Mouse (Mus musculus): Measurements from ENCODE around the gene Mpzl2. TPM values are rescaled to one million over a fixed set of nuclear protein-coding genes. Genes with fewer than 3 reads are reported as not detected.
"Not testable (repeated sequence)": the region's sequence is repeated elsewhere in the genome, so short reads cannot be mapped to it uniquely, and the experiment has no call there.

Mpzl2 gene
- polyA plus RNA-seq, 1 experiment from 2014 or later = not detected

- WGBS (ENCODE audit: missing documents) = 26% methylated on average over 2 of the region's 2 CpGs
- Histone ChIP-seq H3K27ac (no peak overlapping the region), H3K79me2 (ENCODE audit: inconsistent target) (no peaks in the 10 kb centered on the region), H3K4me3 (ENCODE audit: inconsistent target) (no peak overlapping the region), H3K36me3 (ENCODE audit: inconsistent target) (no peaks in the 10 kb centered on the region)
Observed at GRCm38 (mm10) chr9:45014879-45015278, 24.7 kb upstream of the Mpzl2 start.

- H3K4me3 ChIP-seq (ENCODE audit: inconsistent target) = no peak overlapping the region
- WGBS (ENCODE audit: missing documents) = 75% methylated on average over 3 of the region's 3 CpGs
- no peak overlapping the region for H3K27ac ChIP-seq
- no peaks in the 10 kb centered on the region for H3K79me2 ChIP-seq (ENCODE audit: inconsistent target)
- no peaks in the 10 kb centered on the region for H3K36me3 ChIP-seq (ENCODE audit: inconsistent target)
Observed at GRCm38 (mm10) chr9:45015841-45016240, 23.8 kb upstream of the Mpzl2 start.

DNA sequence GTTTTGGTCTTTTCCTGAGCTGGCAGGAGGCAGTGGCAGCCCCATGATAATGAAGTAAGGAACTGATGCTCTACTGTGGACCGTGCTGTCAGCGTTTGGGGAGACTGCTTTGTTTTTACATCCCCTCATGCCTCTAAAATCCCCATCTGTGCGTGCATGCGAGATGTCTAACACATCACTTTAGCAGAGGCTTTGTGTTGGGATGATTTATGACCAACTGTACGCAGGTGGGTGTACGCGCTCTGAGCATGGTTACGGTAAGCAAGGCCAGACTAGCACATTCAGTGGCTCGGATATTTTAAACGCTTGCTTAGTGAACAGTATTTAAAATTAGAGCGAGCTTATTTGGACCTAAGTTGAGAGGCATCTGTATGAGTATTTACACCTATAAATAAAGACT is 21.6 kb upstream of the Mpzl2 start:
- Histone ChIP-seq H3K27ac (no peak overlapping the region), H3K36me3 (ENCODE audit: inconsistent target) (no peaks in the 10 kb centered on the region), H3K79me2 (ENCODE audit: inconsistent target) (no peaks in the 10 kb centered on the region), H3K4me3 (ENCODE audit: inconsistent target) (no peak overlapping the region)
- WGBS (ENCODE audit: missing documents) = 81% methylated on average over 11 of the region's 11 CpGs

DNA sequence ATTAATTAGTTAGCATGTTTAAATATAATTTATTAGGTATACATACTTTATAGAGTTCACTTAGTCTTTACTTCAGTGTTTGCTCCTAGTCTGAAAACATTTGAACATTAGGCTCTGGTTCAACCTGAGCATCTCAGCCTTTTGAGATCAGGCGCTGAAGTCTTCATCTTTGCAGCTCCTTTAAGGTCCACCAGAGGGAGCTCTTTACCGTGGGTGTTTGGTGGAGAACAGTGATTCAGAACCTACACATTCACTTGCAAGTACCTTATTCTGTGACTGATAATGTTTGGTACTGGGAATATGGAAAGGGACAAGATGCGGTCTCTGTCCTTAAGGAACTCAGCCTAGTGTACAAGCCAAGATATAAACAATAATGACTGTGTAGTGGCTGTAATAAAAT is 16.8 kb upstream of the Mpzl2 start:
- H3K79me2 ChIP-seq (ENCODE audit: inconsistent target) = no peaks in the 10 kb centered on the region
- no peak overlapping the region for H3K27ac ChIP-seq
- no peak overlapping the region for H3K4me3 ChIP-seq (ENCODE audit: inconsistent target)
- H3K36me3 ChIP-seq (ENCODE audit: inconsistent target) = no peaks in the 10 kb centered on the region
- 4% methylated on average over 3 of the region's 3 CpGs for WGBS (ENCODE audit: missing documents)

GRCm38 (mm10) chr9:45023638-45024037 is 16.0 kb upstream of the Mpzl2 start:
- Histone ChIP-seq H3K27ac (no peak overlapping the region), H3K79me2 (ENCODE audit: inconsistent target) (no peaks in the 10 kb centered on the region), H3K36me3 (ENCODE audit: inconsistent target) (no peaks in the 10 kb centered on the region), H3K4me3 (ENCODE audit: inconsistent target) (no peak overlapping the region)
- WGBS (ENCODE audit: missing documents) = 70% methylated on average over 3 of the region's 3 CpGs

GRCm38 (mm10) chr9:45024187-45024586 is 15.4 kb upstream of the Mpzl2 start:
- no peak overlapping the region for H3K27ac ChIP-seq
- no peak overlapping the region for H3K4me3 ChIP-seq (ENCODE audit: inconsistent target)
- H3K36me3 ChIP-seq (ENCODE audit: inconsistent target) = no peaks in the 10 kb centered on the region
- H3K79me2 ChIP-seq (ENCODE audit: inconsistent target) = no peaks in the 10 kb centered on the region
- WGBS (ENCODE audit: missing documents) = 84% methylated on average over 2 of the region's 2 CpGs

DNA sequence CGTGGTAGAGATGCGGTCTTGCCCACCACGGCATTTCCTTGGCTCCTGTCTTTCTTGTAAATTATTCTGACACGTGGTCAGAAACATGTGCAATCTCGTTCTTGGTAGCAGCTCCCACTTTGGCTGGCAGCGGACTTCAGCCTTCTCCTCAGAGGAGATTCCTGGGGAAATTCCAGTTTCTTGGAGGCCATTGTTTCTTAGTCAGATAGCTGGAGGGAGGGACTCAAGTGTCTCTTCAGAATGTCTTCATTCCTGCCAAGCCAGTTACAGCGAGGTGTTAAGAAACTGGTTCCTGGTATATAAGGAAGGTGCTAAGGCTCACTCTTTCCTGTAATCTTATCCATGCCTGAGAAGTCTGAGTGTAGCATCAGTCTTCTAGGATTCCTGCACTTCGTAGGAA is 12.2 kb upstream of the Mpzl2 start:
- H3K79me2 ChIP-seq (ENCODE audit: inconsistent target) = no peaks in the 10 kb centered on the region
- 36% methylated on average over 7 of the region's 8 CpGs for WGBS (ENCODE audit: missing documents)
- no peak overlapping the region for H3K4me3 ChIP-seq (ENCODE audit: inconsistent target)
- no peaks in the 10 kb centered on the region for H3K36me3 ChIP-seq (ENCODE audit: inconsistent target)
- H3K27ac ChIP-seq = no peak overlapping the region

GRCm38 (mm10) chr9:45030341-45030740 is 9.3 kb upstream of the Mpzl2 start:
- WGBS (ENCODE audit: missing documents) = 49% methylated on average over 6 of the region's 6 CpGs
- H3K4me3 ChIP-seq (ENCODE audit: inconsistent target) = no peak overlapping the region
- H3K36me3 ChIP-seq (ENCODE audit: inconsistent target) = no peaks in the 10 kb centered on the region
- no peak overlapping the region for H3K27ac ChIP-seq
- H3K79me2 ChIP-seq (ENCODE audit: inconsistent target) = no peaks in the 10 kb centered on the region

- 60% methylated on average over 1 of the region's 2 CpGs for WGBS (ENCODE audit: missing documents)
- H3K27ac ChIP-seq = no peak overlapping the region
- H3K4me3 ChIP-seq (ENCODE audit: inconsistent target) = no peak overlapping the region
- no peaks in the 10 kb centered on the region for H3K79me2 ChIP-seq (ENCODE audit: inconsistent target)
- H3K36me3 ChIP-seq (ENCODE audit: inconsistent target) = no peaks in the 10 kb centered on the region
Observed at GRCm38 (mm10) chr9:45032261-45032660, 7.3 kb upstream of the Mpzl2 start.

- 91% methylated on average over 3 of the region's 3 CpGs for WGBS (ENCODE audit: missing documents)
- Histone ChIP-seq H3K27ac (no peak overlapping the region), H3K4me3 (ENCODE audit: inconsistent target) (no peak overlapping the region), H3K79me2 (ENCODE audit: inconsistent target) (no peaks in the 10 kb centered on the region), H3K36me3 (ENCODE audit: inconsistent target) (no peaks in the 10 kb centered on the region)
Observed at GRCm38 (mm10) chr9:45034526-45034925, 5.1 kb upstream of the Mpzl2 start.

DNA sequence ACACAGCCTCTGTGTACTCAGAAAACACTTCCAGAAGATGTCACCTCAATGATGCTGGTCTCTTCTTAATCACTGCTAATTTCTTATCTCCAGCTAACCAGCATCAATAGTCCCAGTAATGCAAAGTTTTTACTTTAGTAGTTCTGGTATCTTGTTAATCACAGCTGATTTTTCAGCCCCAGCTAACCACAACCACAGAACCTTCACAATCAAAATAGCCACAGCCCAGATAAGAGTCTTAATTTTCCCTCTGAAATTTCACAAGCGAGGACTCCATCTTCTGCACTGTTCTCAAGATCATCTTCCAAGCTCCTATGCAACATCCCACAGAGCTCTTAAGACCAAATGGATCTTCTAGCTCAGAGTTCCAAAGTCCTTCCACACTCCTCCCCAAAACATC is 1.8 kb upstream of the Mpzl2 start:
- H3K4me3 ChIP-seq (ENCODE audit: inconsistent target); H3K36me3 ChIP-seq (ENCODE audit: inconsistent target); H3K79me2 ChIP-seq (ENCODE audit: inconsistent target); H3K27ac ChIP-seq: not testable (repeated sequence)
- WGBS (ENCODE audit: missing documents) = 63% methylated on average over 1 of the region's 1 CpGs

- H3K79me2 ChIP-seq (ENCODE audit: inconsistent target) = no peaks in the 10 kb centered on the region
- H3K27ac ChIP-seq = no peak overlapping the region
- 21% methylated on average over 14 of the region's 14 CpGs for WGBS (ENCODE audit: missing documents)
- no peaks in the 10 kb centered on the region for H3K36me3 ChIP-seq (ENCODE audit: inconsistent target)
- H3K4me3 ChIP-seq (ENCODE audit: inconsistent target) = no peak overlapping the region
Observed at GRCm38 (mm10) chr9:45040066-45040845, 657 bp downstream of the Mpzl2 start.

GRCm38 (mm10) chr9:45041131-45041838 is 1.7 kb downstream of the Mpzl2 start:
- no peak overlapping the region for H3K4me3 ChIP-seq (ENCODE audit: inconsistent target)
- H3K79me2 ChIP-seq (ENCODE audit: inconsistent target) = no peaks in the 10 kb centered on the region
- H3K27ac ChIP-seq = no peak overlapping the region
- no peaks in the 10 kb centered on the region for H3K36me3 ChIP-seq (ENCODE audit: inconsistent target)
- WGBS (ENCODE audit: missing documents) = 6% methylated on average over 9 of the region's 17 CpGs

- H3K79me2 ChIP-seq (ENCODE audit: inconsistent target) = no peaks in the 10 kb centered on the region
- H3K36me3 ChIP-seq (ENCODE audit: inconsistent target) = no peaks in the 10 kb centered on the region
- WGBS (ENCODE audit: missing documents) = 6% methylated on average over 20 of the region's 20 CpGs
- no peak overlapping the region for H3K27ac ChIP-seq
- H3K4me3 ChIP-seq (ENCODE audit: inconsistent target) = no peak overlapping the region
Observed at GRCm38 (mm10) chr9:45042056-45042720, 2.6 kb downstream of the Mpzl2 start.

DNA sequence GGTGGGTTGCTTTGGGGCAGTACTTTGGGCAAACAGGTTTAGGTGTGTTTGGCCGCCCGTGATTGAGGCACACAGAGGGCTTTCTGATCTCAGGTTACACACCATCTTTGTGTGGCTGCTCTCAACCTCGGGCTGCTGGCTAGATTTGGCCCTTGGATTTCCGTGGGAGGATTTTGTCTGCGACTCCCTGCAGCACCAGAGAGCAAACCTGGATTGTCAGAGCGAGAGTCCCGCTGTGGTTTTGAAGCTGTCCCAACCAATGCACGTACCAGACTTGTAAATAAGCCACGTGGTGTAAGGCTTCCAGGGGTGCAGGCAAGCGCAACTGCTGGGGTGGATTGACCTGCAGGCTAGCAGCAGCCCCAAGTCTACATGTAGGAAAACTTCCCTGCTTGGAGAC is 3.3 kb downstream of the Mpzl2 start:
- Histone ChIP-seq H3K36me3 (ENCODE audit: inconsistent target) (no peaks in the 10 kb centered on the region), H3K27ac (no peak overlapping the region), H3K79me2 (ENCODE audit: inconsistent target) (no peaks in the 10 kb centered on the region), H3K4me3 (ENCODE audit: inconsistent target) (no peak overlapping the region)
- WGBS (ENCODE audit: missing documents) = 5% methylated on average over 10 of the region's 10 CpGs

Measured in macrophage (primary cell).